Mouse (Mus musculus) gastrocnemius, postnatal 14 days (tissue): Measurements from ENCODE around the gene Syt12. TPM values are rescaled to one million over a fixed set of nuclear protein-coding genes. Genes with fewer than 3 reads are reported as not detected.
A peak's percentile ranks its signal among the peaks of the same experiment; 100 is the strongest.

Experiments used
- DNase-seq: peaks from one replicate; pipeline ENCODE4 v3.0.0; 2021; ENCODE audit warnings: mixed read lengths
- intact Hi-C: fragments of 180-260 bp; cut with DNase I; formaldehyde crosslinking; loops from one replicate; pipeline ENCODE4 v1.15.1; 2025; ENCODE audit warnings: low total_unique reads
- total RNA-seq, 2 experiments: library from RNA; stranded (reverse); gene quantifications; 2 replicates each; pipeline ENCODE4 v1.2.3; 2021

Syt12 gene
- total RNA-seq, 2 experiments from 2014 or later: 2.1 to 5.4 TPM

GRCm38 (mm10) chr19:4422581-4422980, 54.7 kb downstream of the Syt12 start:
- no peak for DNase-seq
- intact Hi-C loops: no loop called here

GRCm38 (mm10) chr19:4420153-4420910, 56.9 kb downstream of the Syt12 start:
- DNase-seq: no peak
- intact Hi-C loops: no loop called here

DNA sequence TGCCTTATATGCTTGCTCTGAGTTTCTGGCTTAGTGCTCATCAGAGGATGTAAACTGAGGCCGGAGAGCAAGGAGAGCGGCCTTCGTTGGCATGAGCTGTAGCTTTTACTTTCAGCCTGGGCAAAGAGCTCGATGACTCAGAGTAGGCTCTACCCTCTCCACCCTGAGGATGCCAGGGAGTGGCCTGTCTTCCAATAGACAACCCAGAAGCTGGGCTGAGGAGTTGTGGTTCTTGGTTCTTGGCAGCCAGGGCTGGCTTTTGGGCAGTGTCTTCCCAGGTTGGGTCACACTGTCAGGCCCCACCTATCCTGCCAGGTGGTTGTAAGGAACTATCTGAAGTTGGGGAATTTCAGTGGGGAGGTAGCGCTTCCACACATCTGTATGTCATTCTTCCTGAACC, 57.5 kb downstream of the Syt12 start:
- no peak for DNase-seq
- intact Hi-C loops: loop anchor here (10.0 kb wide), 2 partner anchors 75 to 155 kb away; partner anchors contain the start of gene Ssh3

- no peak for DNase-seq
- intact Hi-C loops: loop anchor here (10.0 kb wide), 2 partner anchors 73 to 153 kb away; partner anchors contain the start of gene Ssh3
Observed at GRCm38 (mm10) chr19:4417713-4418112, 59.5 kb downstream of the Syt12 start.

- DNase-seq: peak; percentile 66
- intact Hi-C loops: loop anchor here (10.0 kb wide), 2 partner anchors 72 to 152 kb away; partner anchors contain the start of gene Ssh3
Observed at GRCm38 (mm10) chr19:4417183-4417582, 60.1 kb downstream of the Syt12 start.

- DNase-seq: no peak
- intact Hi-C loops: loop anchor here (10.0 kb wide), 2 partner anchors 70 to 150 kb away; partner anchors contain the start of gene Ssh3
Observed at GRCm38 (mm10) chr19:4414631-4415030, 62.6 kb downstream of the Syt12 start.

DNA sequence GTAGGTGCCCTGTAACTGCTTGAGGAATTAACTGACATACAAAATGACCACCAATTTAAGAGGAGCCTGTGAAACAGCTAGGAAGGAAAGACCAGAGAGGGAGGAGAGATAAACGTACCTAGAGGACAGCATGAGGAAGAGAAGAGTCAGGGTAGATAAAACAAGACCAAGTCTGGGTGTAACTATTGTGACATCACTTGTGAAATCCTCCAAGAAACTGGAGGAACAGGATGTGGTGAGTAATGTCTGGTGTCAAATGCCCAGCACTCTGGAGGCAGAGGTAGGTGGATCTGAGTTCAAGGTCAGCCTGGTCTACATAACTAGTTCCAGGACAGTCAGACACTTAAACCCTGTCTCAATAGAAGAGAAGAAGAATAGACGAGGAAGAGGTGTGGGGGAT, 68.2 kb downstream of the Syt12 start:
- intact Hi-C loops: no loop called here
- DNase-seq: no peak

GRCm38 (mm10) chr19:4404840-4405239, 72.4 kb downstream of the Syt12 start:
- intact Hi-C loops: no loop called here
- DNase-seq: no peak

- intact Hi-C loops: no loop called here
- no peak for DNase-seq
Observed at GRCm38 (mm10) chr19:4398959-4399358, 78.3 kb downstream of the Syt12 start.

DNA sequence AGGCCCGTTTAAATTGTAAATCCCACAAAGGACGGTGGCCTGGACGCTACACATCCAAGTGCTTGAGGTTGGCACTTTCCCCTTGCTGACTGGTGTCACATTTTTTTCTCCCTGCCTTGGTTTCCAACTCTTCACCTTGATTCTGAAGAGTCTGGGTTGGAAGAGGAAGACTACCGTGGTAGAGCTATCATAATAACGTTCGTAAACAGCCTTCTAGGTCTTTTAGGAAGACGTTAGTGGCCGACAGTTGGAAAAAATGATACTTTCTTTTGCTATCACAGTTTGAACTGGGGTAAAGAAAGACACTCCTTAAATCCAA, 78.7 kb downstream of the Syt12 start:
- intact Hi-C loops: no loop called here

GRCm38 (mm10) chr19:4397798-4398629, 79.2 kb downstream of the Syt12 start, which contains the start of gene Kdm2a:
Kdm2a (minus strand) TSS chr19:4398285.
- intact Hi-C loops: no loop called here
- peak; percentile 42 for DNase-seq

More for the DNA sequence above, 78.7 kb downstream of the Syt12 start:
- DNase-seq: no peak

DNA sequence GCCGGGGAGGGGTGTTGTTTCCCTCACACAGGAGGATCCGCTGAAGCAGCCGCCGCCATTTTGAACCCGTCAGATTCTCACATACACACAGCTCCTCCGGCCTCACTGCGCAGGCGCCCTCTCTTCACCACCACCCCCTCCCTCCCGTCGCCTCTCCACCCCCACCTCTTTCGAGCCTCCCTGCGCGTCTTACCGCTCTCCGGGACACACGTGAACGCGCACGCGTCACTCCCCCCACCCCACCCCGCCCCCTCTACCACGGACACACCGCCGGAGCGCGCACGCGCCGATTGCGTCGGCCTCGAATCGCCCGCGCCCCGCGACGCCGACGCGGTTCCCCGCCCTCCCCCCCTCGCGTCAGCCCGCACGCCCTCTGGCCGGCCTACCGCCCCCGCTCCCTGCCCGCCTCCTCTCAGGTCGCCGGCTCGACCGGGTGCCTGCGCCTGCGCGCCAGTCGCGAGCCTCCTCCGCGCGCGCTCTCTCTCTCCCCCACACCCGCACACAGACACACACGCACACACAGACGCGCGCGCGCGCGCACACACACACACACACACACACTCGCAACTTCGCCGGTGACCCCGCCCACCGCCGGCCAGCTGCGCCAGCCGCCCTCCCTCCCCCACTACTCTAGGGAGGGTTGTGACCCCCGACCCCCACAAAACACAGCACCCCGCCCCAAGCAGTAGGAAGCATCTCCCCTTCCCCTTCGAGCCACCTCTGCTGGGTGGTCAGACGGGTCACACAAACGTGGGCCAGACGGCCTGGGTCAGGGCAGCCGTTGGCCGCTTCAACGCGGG, 80.0 kb downstream of the Syt12 start:
- intact Hi-C loops: no loop called here
- peak; percentile 98 for DNase-seq

DNA sequence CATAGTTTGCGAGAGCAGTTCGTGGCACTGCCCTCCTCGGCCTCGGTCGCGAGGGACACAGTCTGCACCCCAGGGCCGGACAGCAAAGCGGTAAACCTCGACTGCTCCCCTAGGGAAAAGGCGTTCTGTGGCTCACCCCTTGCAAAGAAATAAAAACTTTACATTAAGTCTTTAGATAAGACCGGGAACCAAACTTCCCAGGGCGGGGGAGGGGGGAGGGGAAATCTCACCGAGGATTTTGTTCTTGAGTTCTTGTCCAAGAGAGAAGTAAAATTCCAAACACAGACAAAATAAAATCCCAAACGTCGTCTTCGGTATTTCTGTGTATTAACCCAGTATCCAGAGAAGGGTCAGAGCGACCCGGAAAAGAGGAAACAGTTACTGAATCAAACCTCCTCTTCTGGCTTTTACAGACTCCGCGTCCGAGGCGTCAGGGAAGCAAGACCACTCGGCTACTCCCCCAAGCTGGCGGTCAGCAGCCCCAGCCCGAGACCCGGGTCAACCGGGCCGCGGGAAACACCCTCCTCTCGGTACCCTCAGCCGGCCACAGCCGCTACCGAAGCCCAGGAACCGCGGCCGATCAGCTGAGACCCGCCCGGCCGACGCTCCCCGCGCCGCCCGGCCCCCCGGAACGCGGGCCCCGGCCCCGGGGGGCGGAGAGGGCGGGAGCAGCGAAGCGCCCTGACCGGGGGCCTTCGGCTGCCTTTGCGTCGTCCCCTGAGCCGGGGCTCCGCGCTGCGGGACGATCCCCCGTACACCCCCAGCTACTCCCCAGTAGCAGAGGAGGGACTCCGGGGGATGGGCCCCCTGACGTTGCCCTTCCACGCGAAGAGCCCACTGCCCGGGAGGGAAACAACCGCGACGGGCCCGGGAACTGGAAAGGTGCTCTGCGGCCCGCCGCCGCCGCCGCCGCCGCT, 80.9 kb downstream of the Syt12 start:
- intact Hi-C loops: no loop called here
- DNase-seq: peak; percentile 31

Other genes starting within 250 kb of the Syt12 start
- gene Pold4, start 245.5 kb downstream of the Syt12 start, total RNA-seq: 10 to 100 TPM; 21.4 to 22.7 TPM
- gene Ssh3, start 208.3 kb downstream of the Syt12 start, total RNA-seq: 1 to 10 TPM; 2.6 to 4.4 TPM
- gene Ankrd13d, start 194.3 kb downstream of the Syt12 start, total RNA-seq: under 1 TPM; 0.62 to 0.90 TPM
- gene Grk2, start 171.2 kb downstream of the Syt12 start, total RNA-seq: 10 to 100 TPM; 31.8 to 36.4 TPM
- gene Kdm2a, start 79.2 kb downstream of the Syt12 start, total RNA-seq: 10 to 100 TPM; 27.7 to 29.0 TPM
- gene Rhod, start 38.0 kb downstream of the Syt12 start, total RNA-seq: 1 to 10 TPM; 1.0 to 2.0 TPM
- gene 2010003K11Rik, start 21.1 kb upstream of the Syt12 start, total RNA-seq: not detected
- 10 to 100 TPM; 16.1 to 17.4 TPM for gene Pcx, start 33.0 kb upstream of the Syt12 start, total RNA-seq
- gene Lrfn4, start 138.2 kb upstream of the Syt12 start, total RNA-seq: 1 to 10 TPM; 2.3 to 3.2 TPM
- 1 to 10 TPM; 5.8 to 7.1 TPM for gene Rce1, start 148.2 kb upstream of the Syt12 start, total RNA-seq
- gene Gm960, start 221.2 kb upstream of the Syt12 start, total RNA-seq: under 1 TPM; 0.12 to 0.71 TPM
- under 1 TPM; 0.23 to 0.40 TPM for gene Sptbn2, start 233.7 kb upstream of the Syt12 start, total RNA-seq